Mouse (Mus musculus) heart, postnatal 0 days (tissue): Measurements from ENCODE around the gene Dcakd. TPM values are rescaled to one million over a fixed set of nuclear protein-coding genes. Genes with fewer than 3 reads are reported as not detected.

Experiments
- ATAC-seq: fragments of 200-750 bp; cut with Nextera tagmentation; 2 replicates; pipeline ENCODE4 v1.8.0; 2017; ENCODE audit warnings: low read depth, moderate number of reproducible peaks, moderate library complexity; ENCODE audit not compliant: insufficient read depth
- DNase-seq: peaks from one replicate; pipeline ENCODE4 v3.0.0-alpha.2; 2016; ENCODE audit warnings: low spot score
- H3K27ac ChIP-seq: fragments of 300-500 bp; sonication (generic); 2 replicates; pipeline ENCODE4 v1.5.1; 2014; ENCODE audit warnings: low read depth, mild to moderate bottlenecking
- H3K27me3 ChIP-seq: fragments of 300-500 bp; sonication (generic); 2 replicates; pipeline ENCODE4 v1.6.1; 2014; ENCODE audit warnings: low read length, mixed read lengths; ENCODE audit not compliant: control insufficient read depth, insufficient read depth
- H3K36me3 ChIP-seq: fragments of 300-500 bp; sonication (generic); replicated peaks from 2 replicates; pipeline ENCODE4 v1.6.1; 2014; ENCODE audit warnings: low read length, mixed read lengths; ENCODE audit not compliant: control insufficient read depth, insufficient read depth
- H3K4me1 ChIP-seq: fragments of 300-500 bp; sonication (generic); 2 replicates; pipeline ENCODE4 v1.6.1; 2014; ENCODE audit warnings: antibody characterized with exemption; ENCODE audit not compliant: control insufficient read depth, insufficient read depth
- H3K4me2 ChIP-seq: fragments of 300-500 bp; sonication (generic); 2 replicates; pipeline ENCODE4 v1.6.1; 2014; ENCODE audit warnings: low read depth, mild to moderate bottlenecking, low read length, moderate library complexity
- H3K4me3 ChIP-seq: fragments of 300-500 bp; sonication (generic); 2 replicates; pipeline ENCODE4 v1.5.1; 2014; ENCODE audit warnings: low read depth, low read length
- H3K9ac ChIP-seq: fragments of 300-500 bp; sonication (generic); replicated peaks from 2 replicates; pipeline ENCODE4 v1.6.1; 2014; ENCODE audit warnings: low read depth, low read length, mixed read lengths
- H3K9me3 ChIP-seq: fragments of 300-500 bp; sonication (generic); replicated peaks from 2 replicates; pipeline ENCODE4 v1.6.1; 2016; ENCODE audit warnings: low read length; ENCODE audit not compliant: control insufficient read depth
- CTCF ChIP-seq: IDR thresholded peaks from 2 replicates; pipeline ENCODE4 v1.5.1; 2016; ENCODE audit warnings: antibody characterized with exemption, control low read depth, low read depth
- EP300 ChIP-seq: IDR thresholded peaks from 2 replicates; pipeline ENCODE4 v1.6.1; 2016; ENCODE audit warnings: antibody characterized with exemption, low read depth
- WGBS: fragments of 180-500 bp; shearing (Covaris S2); extraction: QIAGEN DNeasy Blood & Tissue Kit; methylation state at CpG from one replicate; pipeline ENCODE4 v1.1.7; 2014; 5-methylcytosine and 5-hydroxymethylcytosine counted together
- polyA plus RNA-seq: library from polyadenylated mRNA; unstranded; fragments of >200 nt; fragmentation: Nextera tagmentation; extraction: Ambion mirVana; gene quantifications from 2 replicates; pipeline ENCODE4 v1.2.1, GENCODE M21; 2015
- total RNA-seq: library from RNA; depleted of rRNA; stranded (reverse); fragments of >200 nt; gene quantifications from 2 replicates; pipeline ENCODE4 v1.2.3, GENCODE M21; 2014; ENCODE audit warnings: low replicate concordance; rRNA removed

Dcakd gene
- total RNA-seq (53.5 and 64.0 TPM in 2 replicates), polyA plus RNA-seq (45.2 and 50.4 TPM in 2 replicates)

- peaks cover 12% of the 10 kb centered on the region for H3K36me3 ChIP-seq
- H3K4me2 ChIP-seq, result peak within 1 kb of the TSS; percentile 88
- DNase-seq (peak; percentile 99), ATAC-seq (peak; percentile 98)
- H3K9ac ChIP-seq, result peak within 1 kb of the TSS; percentile 78
- H3K4me1 ChIP-seq, result peaks cover 20% of the 10 kb centered on the region
- H3K27me3 ChIP-seq, result no peaks in the 10 kb centered on the region
- peak within 1 kb of the TSS; percentile 88 for H3K4me3 ChIP-seq
- TF ChIP-seq EP300 (peak; percentile 87), CTCF (no peak)
- no peaks in the 10 kb centered on the region for H3K9me3 ChIP-seq
- WGBS, result 0% methylated on average over 36 of the region's 36 CpGs
- H3K27ac ChIP-seq, result peak within 1 kb of the TSS; percentile 89
Measured at GRCm38 (mm10) chr11:103028176-103028891, at the start of gene Dcakd, which contains the start of gene Nmt1. Gene Dcakd (minus strand): TSS chr11:103028333. Gene Nmt1 (plus strand): TSS chr11:103028190.

GRCm38 (mm10) chr11:103076581-103076980 is 48.4 kb upstream of the Dcakd start:
- TF ChIP-seq CTCF (no peak), EP300 (no peak)
- Histone ChIP-seq H3K27me3 (0 out of 2 replicates have a peak, but pooled peaks cover 3% of the 10 kb centered on the region), H3K9ac (no peak overlapping the region), H3K27ac (no peak overlapping the region), H3K4me3 (no peak overlapping the region), H3K4me2 (no peak overlapping the region), H3K36me3 (peaks cover 53% of the 10 kb centered on the region), H3K9me3 (no peaks in the 10 kb centered on the region), H3K4me1 (peaks cover 10% of the 10 kb centered on the region)
- ATAC-seq (no peak), DNase-seq (no peak)
- 87% methylated on average over 8 of the region's 8 CpGs for WGBS

GRCm38 (mm10) chr11:103076010-103076409 is 47.9 kb upstream of the Dcakd start:
- ATAC-seq (peak; percentile 42), DNase-seq (peak; percentile 60)
- peaks cover 58% of the 10 kb centered on the region for H3K36me3 ChIP-seq
- WGBS, result 75% methylated on average over 7 of the region's 7 CpGs
- peaks cover 6% of the 10 kb centered on the region for H3K4me1 ChIP-seq
- no peak overlapping the region for H3K27ac ChIP-seq
- no peak overlapping the region for H3K4me3 ChIP-seq
- no peak overlapping the region for H3K9ac ChIP-seq
- TF ChIP-seq CTCF (no peak), EP300 (no peak)
- H3K4me2 ChIP-seq, result no peak overlapping the region
- 0 out of 2 replicates have a peak, but pooled peaks cover 3% of the 10 kb centered on the region for H3K27me3 ChIP-seq
- H3K9me3 ChIP-seq, result no peaks in the 10 kb centered on the region

- H3K4me3 ChIP-seq, result peak overlapping the region; percentile 15
- no peak for ATAC-seq
- H3K4me2 ChIP-seq, result peak overlapping the region; percentile 44; the same call in 1 of the 2 replicates
- H3K9me3 ChIP-seq, result no peaks in the 10 kb centered on the region
- TF ChIP-seq EP300, result no peak
- TF ChIP-seq CTCF, result no peak
- no peak for DNase-seq
- peaks cover 68% of the 10 kb centered on the region for H3K36me3 ChIP-seq
- H3K9ac ChIP-seq, result 0 out of 2 replicates have a peak overlapping the region, but pooled peaks have one; percentile 30
- no peaks in the 10 kb centered on the region for H3K27me3 ChIP-seq
- no peaks in the 10 kb centered on the region for H3K4me1 ChIP-seq
- 43% methylated on average over 10 of the region's 10 CpGs for WGBS
- no peak overlapping the region for H3K27ac ChIP-seq
Measured at GRCm38 (mm10) chr11:103074796-103075323, 46.7 kb upstream of the Dcakd start.

- no peaks in the 10 kb centered on the region for H3K9me3 ChIP-seq
- H3K4me1 ChIP-seq, result no peaks in the 10 kb centered on the region
- 76% methylated on average over 10 of the region's 10 CpGs for WGBS
- peak overlapping the region; percentile 15 for H3K4me3 ChIP-seq
- H3K36me3 ChIP-seq, result peaks cover 68% of the 10 kb centered on the region
- H3K4me2 ChIP-seq, result peak overlapping the region; percentile 44; the same call in 1 of the 2 replicates
- H3K27me3 ChIP-seq, result no peaks in the 10 kb centered on the region
- no peak for TF ChIP-seq EP300
- no peak for TF ChIP-seq CTCF
- DNase-seq (no peak), ATAC-seq (no peak)
- 0 out of 2 replicates have a peak overlapping the region, but pooled peaks have one; percentile 30 for H3K9ac ChIP-seq
- no peak overlapping the region for H3K27ac ChIP-seq
Measured at GRCm38 (mm10) chr11:103074121-103074650, 46.1 kb upstream of the Dcakd start.
